Mouse (Mus musculus): Measurements from ENCODE around the gene Svep1.

Gene Svep1

GRCm38 (mm10) chr4:58206115-58206945 lies at the start of gene Svep1:
TSS of gene Svep1 (minus strand) at chr4:58206859.
- no peak for DNase-seq

- DNase-seq = no peak
These were observed 46.8 kb upstream of the Svep1 start for GRCm38 (mm10) chr4:58253410-58253809.

- DNase-seq = no peak
These were observed 45.7 kb upstream of the Svep1 start for GRCm38 (mm10) chr4:58252381-58252780.

GRCm38 (mm10) chr4:58245544-58245943 lies 38.9 kb upstream of the Svep1 start:
- DNase-seq = no peak

GRCm38 (mm10) chr4:58240416-58240815 lies 33.8 kb upstream of the Svep1 start:
- DNase-seq = no peak

- DNase-seq = no peak
These were observed 29.2 kb upstream of the Svep1 start for GRCm38 (mm10) chr4:58235828-58236227.

GRCm38 (mm10) chr4:58223499-58223898 lies 16.8 kb upstream of the Svep1 start:
- DNase-seq = no peak

GRCm38 (mm10) chr4:58211374-58211773 lies 4.7 kb upstream of the Svep1 start:
- DNase-seq = no peak

- DNase-seq = no peak
These were observed 4.0 kb upstream of the Svep1 start for GRCm38 (mm10) chr4:58210557-58211090.

- no peak for DNase-seq
These were observed 927 bp downstream of the Svep1 start for GRCm38 (mm10) chr4:58205750-58206114.

GRCm38 (mm10) chr4:58201703-58202102 lies 5.0 kb downstream of the Svep1 start:
- no peak for DNase-seq

GRCm38 (mm10) chr4:58200826-58201225 lies 5.8 kb downstream of the Svep1 start:
- DNase-seq = no peak

- DNase-seq = no peak
These were observed 9.4 kb downstream of the Svep1 start for GRCm38 (mm10) chr4:58197230-58197629.

- DNase-seq = no peak
These were observed 9.9 kb downstream of the Svep1 start for GRCm38 (mm10) chr4:58196795-58197194.

- DNase-seq = no peak
These were observed 10.7 kb downstream of the Svep1 start for GRCm38 (mm10) chr4:58195936-58196335.

GRCm38 (mm10) chr4:58189281-58189680 lies 17.4 kb downstream of the Svep1 start:
- no peak for DNase-seq

GRCm38 (mm10) chr4:58185401-58185800 lies 21.3 kb downstream of the Svep1 start:
- DNase-seq = no peak

- no peak for DNase-seq
These were observed 21.8 kb downstream of the Svep1 start for GRCm38 (mm10) chr4:58184681-58185341.

GRCm38 (mm10) chr4:58183897-58184296 lies 22.8 kb downstream of the Svep1 start:
- no peak for DNase-seq

GRCm38 (mm10) chr4:58178489-58178888 lies 28.2 kb downstream of the Svep1 start:
- DNase-seq = no peak

- no peak for DNase-seq
These were observed 29.4 kb downstream of the Svep1 start for GRCm38 (mm10) chr4:58177256-58177655.

- no peak for DNase-seq
These were observed 32.1 kb downstream of the Svep1 start for GRCm38 (mm10) chr4:58174435-58174987.

GRCm38 (mm10) chr4:58173401-58173800 lies 33.3 kb downstream of the Svep1 start:
- DNase-seq = no peak

- no peak for DNase-seq
These were observed 36.2 kb downstream of the Svep1 start for GRCm38 (mm10) chr4:58170430-58170829.
